Mouse (Mus musculus): ENCODE data around the gene Eif4g1. TPM values are rescaled to one million over a fixed set of nuclear protein-coding genes. Genes with fewer than 3 reads are reported as not detected.

The Eif4g1 gene
- polyA plus RNA-seq, 1 experiment from 2014 or later: 173 TPM

DNA sequence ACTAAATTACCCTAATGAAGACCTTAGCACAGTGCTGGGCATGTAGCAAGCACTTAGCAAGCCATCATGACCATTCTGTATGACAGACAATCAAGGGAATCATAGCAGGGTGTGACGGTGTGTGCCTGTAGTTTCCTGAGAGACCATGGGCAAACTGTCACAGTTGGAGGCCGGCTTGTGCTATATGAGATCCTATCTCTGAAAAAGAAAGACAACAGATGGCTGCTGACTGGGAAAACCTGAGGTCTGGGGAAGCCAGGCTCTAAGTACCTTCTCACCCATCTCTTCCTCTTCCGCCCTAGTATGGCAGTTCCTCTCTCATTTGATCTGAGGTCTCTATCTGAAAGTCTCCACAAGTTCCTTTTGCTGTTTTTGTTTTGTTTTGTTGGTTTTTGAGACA lies 37.7 kb downstream of the Eif4g1 start:
- H3K9me3 ChIP-seq (ENCODE audit: control insufficient read depth, low read length): no peaks in the 10 kb centered on the region
- no peak overlapping the region for H3K27ac ChIP-seq (ENCODE audit: low read depth, low read length)
- DNase-seq (ENCODE audit: low spot score) (no peak), ATAC-seq (ENCODE audit: low FRiP score) (no peak)
- no peaks in the 10 kb centered on the region for H3K36me3 ChIP-seq (ENCODE audit: control insufficient read depth, insufficient read depth, low read length)
- WGBS: 73% methylated on average over 3 of the region's 3 CpGs
- no peaks in the 10 kb centered on the region for H3K27me3 ChIP-seq (ENCODE audit: control insufficient read depth, insufficient read depth, low read length)
- H3K4me1 ChIP-seq (replicated peaks; ENCODE audit: control insufficient read depth, insufficient read depth, low read length): peaks cover 14% of the 10 kb centered on the region
- H3K9ac ChIP-seq (ENCODE audit: low read depth, low read length): no peak overlapping the region
- H3K4me2 ChIP-seq (replicated peaks; ENCODE audit: low read depth, low read length): no peak overlapping the region
- no peak overlapping the region for H3K4me3 ChIP-seq (ENCODE audit: low read depth, low read length)

DNA sequence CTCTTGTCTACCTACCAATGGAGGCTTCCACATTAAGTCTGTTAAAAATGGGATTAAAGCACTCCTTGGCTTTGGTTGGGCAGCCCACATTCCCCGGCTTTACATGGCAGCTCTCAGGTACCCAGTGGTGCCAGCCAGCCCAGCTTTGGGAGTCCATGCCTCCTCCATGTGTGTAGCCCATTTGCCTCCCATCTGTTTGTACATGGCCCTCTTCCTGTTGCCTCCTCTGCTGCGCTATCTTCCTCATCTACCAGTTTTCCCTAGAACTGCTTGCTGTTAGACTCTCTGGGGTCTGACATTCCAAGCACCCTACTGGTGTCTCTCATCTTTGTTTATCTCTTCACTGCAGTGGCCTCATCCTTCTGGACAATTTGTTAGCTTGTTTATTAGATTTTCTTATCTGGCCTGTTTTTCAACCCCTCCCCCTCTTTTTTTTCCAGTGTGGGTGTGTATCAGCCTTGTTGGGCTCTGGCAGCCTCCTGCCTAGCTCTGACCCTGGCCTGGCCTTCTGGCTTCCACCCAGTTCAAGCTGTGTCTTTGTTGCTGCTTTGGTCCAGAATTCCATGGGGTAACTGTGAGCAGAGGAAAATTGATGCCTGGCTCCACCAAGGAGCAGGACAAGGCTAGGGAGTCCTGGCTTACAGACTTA lies 38.4 kb downstream of the Eif4g1 start:
- no peak overlapping the region for H3K9ac ChIP-seq (ENCODE audit: low read depth, low read length)
- no peak overlapping the region for H3K27ac ChIP-seq (ENCODE audit: low read depth, low read length)
- H3K36me3 ChIP-seq (ENCODE audit: control insufficient read depth, insufficient read depth, low read length): no peaks in the 10 kb centered on the region
- DNase-seq (ENCODE audit: low spot score) (no peak), ATAC-seq (ENCODE audit: low FRiP score) (no peak)
- 94% methylated on average over 2 of the region's 2 CpGs for WGBS
- H3K4me3 ChIP-seq (ENCODE audit: low read depth, low read length): no peak overlapping the region
- H3K4me1 ChIP-seq (replicated peaks; ENCODE audit: control insufficient read depth, insufficient read depth, low read length): peaks cover 10% of the 10 kb centered on the region
- H3K27me3 ChIP-seq (ENCODE audit: control insufficient read depth, insufficient read depth, low read length): no peaks in the 10 kb centered on the region
- no peak overlapping the region for H3K4me2 ChIP-seq (replicated peaks; ENCODE audit: low read depth, low read length)
- H3K9me3 ChIP-seq (ENCODE audit: control insufficient read depth, low read length): no peaks in the 10 kb centered on the region

DNA sequence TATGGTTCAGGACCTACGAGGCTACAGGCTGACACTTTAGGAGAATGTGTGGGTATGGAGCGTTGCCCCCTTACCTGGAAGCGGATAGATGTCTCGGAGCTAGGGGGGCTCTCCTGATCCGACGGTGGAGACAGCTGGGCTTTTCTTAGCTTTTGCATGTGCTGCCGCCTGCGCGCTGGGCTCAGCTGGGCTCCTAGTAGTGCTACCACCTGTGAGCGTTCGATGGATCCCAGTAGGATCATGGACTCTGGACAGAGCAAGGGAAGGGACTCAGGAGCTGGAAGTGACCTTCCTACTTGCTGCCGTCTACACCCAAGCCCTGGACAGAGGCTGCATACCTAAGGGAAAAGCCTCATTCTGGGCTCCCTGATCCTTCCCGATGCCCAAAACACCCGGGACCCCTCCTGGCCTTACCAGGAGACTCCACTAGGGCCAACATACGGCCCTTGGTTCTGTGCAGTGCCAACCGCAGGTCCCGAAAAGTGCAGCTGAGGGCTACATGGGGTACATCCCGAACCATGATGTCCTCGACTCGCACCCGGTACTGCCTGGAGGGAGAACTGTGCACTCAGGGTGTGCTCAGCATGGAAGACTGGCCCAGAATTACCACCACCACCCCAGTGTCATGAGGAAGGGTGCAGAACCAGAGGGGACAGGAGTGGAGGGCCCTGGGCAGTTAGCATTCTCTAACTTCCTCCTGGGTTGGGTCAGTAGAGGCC lies 40.3 kb downstream of the Eif4g1 start:
- 94% methylated on average over 21 of the region's 21 CpGs for WGBS
- no peak for DNase-seq (ENCODE audit: low spot score)
- no peaks in the 10 kb centered on the region for H3K9me3 ChIP-seq (ENCODE audit: control insufficient read depth, low read length)
- H3K4me3 ChIP-seq (ENCODE audit: low read depth, low read length): no peak overlapping the region
- no peak overlapping the region for H3K4me2 ChIP-seq (replicated peaks; ENCODE audit: low read depth, low read length)
- ATAC-seq (ENCODE audit: low FRiP score): no peak
- no peaks in the 10 kb centered on the region for H3K4me1 ChIP-seq (replicated peaks; ENCODE audit: control insufficient read depth, insufficient read depth, low read length)
- no peak overlapping the region for H3K27ac ChIP-seq (ENCODE audit: low read depth, low read length)
- H3K36me3 ChIP-seq (ENCODE audit: control insufficient read depth, insufficient read depth, low read length): no peaks in the 10 kb centered on the region; the same call in 1 of the 2 replicates
- H3K9ac ChIP-seq (ENCODE audit: low read depth, low read length): no peak overlapping the region
- no peaks in the 10 kb centered on the region for H3K27me3 ChIP-seq (ENCODE audit: control insufficient read depth, insufficient read depth, low read length)

GRCm38 (mm10) chr16:20708939-20709734 lies 41.0 kb downstream of the Eif4g1 start:
- Histone ChIP-seq H3K36me3 (ENCODE audit: control insufficient read depth, insufficient read depth, low read length) (no peaks in the 10 kb centered on the region; the same call in 1 of the 2 replicates), H3K27me3 (ENCODE audit: control insufficient read depth, insufficient read depth, low read length) (no peaks in the 10 kb centered on the region), H3K4me3 (ENCODE audit: low read depth, low read length) (no peak overlapping the region), H3K4me1 (replicated peaks; ENCODE audit: control insufficient read depth, insufficient read depth, low read length) (no peaks in the 10 kb centered on the region), H3K4me2 (replicated peaks; ENCODE audit: low read depth, low read length) (no peak overlapping the region), H3K9ac (ENCODE audit: low read depth, low read length) (no peak overlapping the region), H3K9me3 (ENCODE audit: control insufficient read depth, low read length) (no peaks in the 10 kb centered on the region), H3K27ac (ENCODE audit: low read depth, low read length) (no peak overlapping the region)
- WGBS: 79% methylated on average over 19 of the region's 19 CpGs
- DNase-seq (ENCODE audit: low spot score) (peak; percentile 87), ATAC-seq (ENCODE audit: low FRiP score) (peak; percentile 69)

DNA sequence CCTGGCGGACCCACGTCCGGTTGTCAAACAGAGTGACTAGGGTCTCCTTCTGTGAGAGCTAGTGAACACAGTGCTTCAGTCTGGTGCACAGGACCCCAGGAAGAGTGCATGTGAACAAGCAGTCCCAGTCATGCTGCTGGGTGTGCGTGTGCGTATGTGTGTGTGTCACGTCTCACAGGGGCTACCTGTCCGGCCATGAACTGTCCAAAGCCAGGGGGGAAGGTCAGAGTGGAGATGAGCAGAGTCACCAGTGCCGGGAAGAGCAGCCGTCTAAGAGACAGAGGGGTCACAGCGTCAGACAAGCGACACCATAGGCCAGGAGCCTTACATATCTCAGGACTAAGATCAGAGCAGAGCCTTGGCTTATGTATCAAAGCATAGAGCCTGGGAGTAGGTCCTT lies 42.3 kb downstream of the Eif4g1 start:
- Histone ChIP-seq H3K9me3 (ENCODE audit: control insufficient read depth, low read length) (no peaks in the 10 kb centered on the region), H3K4me1 (replicated peaks; ENCODE audit: control insufficient read depth, insufficient read depth, low read length) (0 out of 2 replicates have a peak, but pooled peaks cover 3% of the 10 kb centered on the region), H3K4me2 (replicated peaks; ENCODE audit: low read depth, low read length) (no peak overlapping the region), H3K27me3 (ENCODE audit: control insufficient read depth, insufficient read depth, low read length) (no peaks in the 10 kb centered on the region), H3K4me3 (ENCODE audit: low read depth, low read length) (no peak overlapping the region), H3K36me3 (ENCODE audit: control insufficient read depth, insufficient read depth, low read length) (no peaks in the 10 kb centered on the region; the same call in 1 of the 2 replicates), H3K9ac (ENCODE audit: low read depth, low read length) (no peak overlapping the region), H3K27ac (ENCODE audit: low read depth, low read length) (no peak overlapping the region)
- ATAC-seq (ENCODE audit: low FRiP score): no peak
- DNase-seq (ENCODE audit: low spot score): no peak
- 93% methylated on average over 11 of the region's 11 CpGs for WGBS

GRCm38 (mm10) chr16:20710810-20711209 lies 42.7 kb downstream of the Eif4g1 start:
- Histone ChIP-seq H3K36me3 (ENCODE audit: control insufficient read depth, insufficient read depth, low read length) (no peaks in the 10 kb centered on the region; the same call in 1 of the 2 replicates), H3K9ac (ENCODE audit: low read depth, low read length) (no peak overlapping the region), H3K4me3 (ENCODE audit: low read depth, low read length) (no peak overlapping the region), H3K4me1 (replicated peaks; ENCODE audit: control insufficient read depth, insufficient read depth, low read length) (0 out of 2 replicates have a peak, but pooled peaks cover 6% of the 10 kb centered on the region), H3K9me3 (ENCODE audit: control insufficient read depth, low read length) (no peaks in the 10 kb centered on the region), H3K4me2 (replicated peaks; ENCODE audit: low read depth, low read length) (no peak overlapping the region), H3K27me3 (ENCODE audit: control insufficient read depth, insufficient read depth, low read length) (no peaks in the 10 kb centered on the region), H3K27ac (ENCODE audit: low read depth, low read length) (no peak overlapping the region)
- ATAC-seq (ENCODE audit: low FRiP score) (no peak), DNase-seq (ENCODE audit: low spot score) (no peak)
- WGBS: 87% methylated on average over 4 of the region's 4 CpGs

DNA sequence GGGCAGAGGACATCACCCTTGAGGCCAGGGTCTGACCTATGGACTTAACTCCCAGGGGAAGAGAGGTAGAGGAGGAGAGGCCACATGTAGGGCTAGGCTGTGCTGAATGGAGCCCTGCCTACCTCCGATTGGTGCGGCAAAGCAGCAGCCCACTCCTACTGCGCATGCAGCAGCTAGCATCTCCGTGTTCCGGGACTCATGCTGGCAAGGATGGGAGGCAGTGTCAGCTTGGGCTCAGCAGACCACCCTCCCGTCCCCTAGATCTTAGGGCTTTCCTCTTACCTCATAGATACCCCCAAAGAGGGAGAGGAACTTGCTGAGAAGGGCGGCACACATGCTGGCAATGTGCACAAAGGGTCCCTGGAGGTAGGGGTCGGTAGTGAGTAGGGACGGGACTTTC lies 44.1 kb downstream of the Eif4g1 start:
- no peak for ATAC-seq (ENCODE audit: low FRiP score)
- Histone ChIP-seq H3K9ac (ENCODE audit: low read depth, low read length) (no peak overlapping the region), H3K4me2 (replicated peaks; ENCODE audit: low read depth, low read length) (no peak overlapping the region), H3K9me3 (ENCODE audit: control insufficient read depth, low read length) (no peaks in the 10 kb centered on the region), H3K4me3 (ENCODE audit: low read depth, low read length) (no peak overlapping the region), H3K27ac (ENCODE audit: low read depth, low read length) (no peak overlapping the region), H3K27me3 (ENCODE audit: control insufficient read depth, insufficient read depth, low read length) (no peaks in the 10 kb centered on the region), H3K4me1 (replicated peaks; ENCODE audit: control insufficient read depth, insufficient read depth, low read length) (peaks cover 11% of the 10 kb centered on the region; the same call in 1 of the 2 replicates), H3K36me3 (ENCODE audit: control insufficient read depth, insufficient read depth, low read length) (no peaks in the 10 kb centered on the region; the same call in 1 of the 2 replicates)
- 78% methylated on average over 9 of the region's 9 CpGs for WGBS
- no peak for DNase-seq (ENCODE audit: low spot score)

GRCm38 (mm10) chr16:20712889-20713288 lies 44.8 kb downstream of the Eif4g1 start:
- Histone ChIP-seq H3K4me2 (replicated peaks; ENCODE audit: low read depth, low read length) (no peak overlapping the region), H3K27me3 (ENCODE audit: control insufficient read depth, insufficient read depth, low read length) (no peaks in the 10 kb centered on the region), H3K4me3 (ENCODE audit: low read depth, low read length) (no peak overlapping the region), H3K4me1 (replicated peaks; ENCODE audit: control insufficient read depth, insufficient read depth, low read length) (peaks cover 11% of the 10 kb centered on the region; the same call in 1 of the 2 replicates), H3K27ac (ENCODE audit: low read depth, low read length) (no peak overlapping the region), H3K9me3 (ENCODE audit: control insufficient read depth, low read length) (no peaks in the 10 kb centered on the region), H3K36me3 (ENCODE audit: control insufficient read depth, insufficient read depth, low read length) (no peaks in the 10 kb centered on the region; the same call in 1 of the 2 replicates), H3K9ac (ENCODE audit: low read depth, low read length) (no peak overlapping the region)
- ATAC-seq (ENCODE audit: low FRiP score) (no peak), DNase-seq (ENCODE audit: low spot score) (no peak)
- 89% methylated on average over 7 of the region's 7 CpGs for WGBS

All from hindbrain, embryonic 11.5 days (tissue).